Mouse (Mus musculus) thymus, adult 2 months (tissue): ENCODE measurements around the gene Prkag2.

Experiments
- CTCF ChIP-seq: fragments of 200-500 bp; IDR thresholded peaks from 2 replicates; pipeline ENCODE4 v1.5.1; 2012; ENCODE audit warnings: mild to moderate bottlenecking, control low read depth, low read length, moderate library complexity, borderline replicate concordance; ENCODE audit not compliant: control insufficient read depth, poor library complexity, insufficient read depth; ENCODE audit errors: extremely low read depth
- POLR2A ChIP-seq: fragments of 200-500 bp; IDR thresholded peaks from 2 replicates; pipeline ENCODE4 v1.6.1; 2012; ENCODE audit warnings: mild to moderate bottlenecking, low read length, control low read depth, moderate library complexity; ENCODE audit not compliant: control insufficient read depth, poor library complexity, insufficient read depth; ENCODE audit errors: extremely low read depth

DNA sequence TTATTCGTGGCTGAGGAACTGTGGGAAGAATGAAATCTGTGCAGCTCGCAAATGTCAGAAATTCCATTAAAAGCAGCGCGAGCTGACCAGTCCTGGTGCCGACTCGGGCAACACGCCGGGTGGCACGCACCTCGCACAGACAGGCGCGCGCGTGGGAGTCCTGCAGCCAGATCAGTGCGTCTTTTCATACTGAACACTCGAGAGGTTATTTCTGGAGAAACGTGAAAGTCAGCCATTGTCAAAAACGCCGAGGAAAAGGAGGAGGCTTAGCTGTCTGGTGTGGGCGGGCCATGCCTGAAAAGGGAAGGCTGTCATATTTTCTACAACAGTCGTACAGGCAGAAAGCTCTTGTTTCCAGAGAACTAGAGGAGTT is 257.4 kb downstream of the Prkag2 start:
- no peak for TF ChIP-seq CTCF
- no peak for TF ChIP-seq POLR2A
